Mouse (Mus musculus): ENCODE results near the gene Asphd2. TPM values are rescaled to one million over a fixed set of nuclear protein-coding genes. Genes with fewer than 3 reads are reported as not detected.

Gene Asphd2
- total and polyA plus RNA-seq, 3 experiments: 0.50 to 0.89 (median 0.88) TPM

- H3K4me1 ChIP-seq (ENCODE audit: control insufficient read depth, insufficient read depth, low read length): peaks cover 3% of the 10 kb centered on the region
- TF ChIP-seq POLR2A (IDR thresholded peaks at IDR 0.05; ENCODE audit: insufficient read depth, low read depth, low read length) (no peak), EP300 (IDR thresholded peaks at IDR 0.05; ENCODE audit: insufficient read depth, low read depth, low read length) (no peak), CTCF (IDR thresholded peaks at IDR 0.05) (no peak)
- H3K79me2 ChIP-seq (replicated peaks; ENCODE audit: control insufficient read depth, insufficient read depth, low read length): no peaks in the 10 kb centered on the region
- 83% methylated on average over 6 of the region's 6 CpGs for WGBS
- H3K36me3 ChIP-seq (ENCODE audit: control insufficient read depth, insufficient read depth, low read length): no peaks in the 10 kb centered on the region
- no peak overlapping the region for H3K27ac ChIP-seq
- no peak overlapping the region for H3K9ac ChIP-seq (ENCODE audit: low read depth, low read length)
- intact Hi-C loops (cut with DNase I): loop anchor here (5.0 kb wide), 1 partner anchor 83 kb away; no protein-coding TSS in a partner anchor
- no peak overlapping the region for H3K4me3 ChIP-seq
- no peaks in the 10 kb centered on the region for H3K27me3 ChIP-seq (ENCODE audit: control insufficient read depth, insufficient read depth, low read length)
- no peak for DNase-seq
These were observed 50.3 kb downstream of the Asphd2 start for GRCm38 (mm10) chr5:112344092-112344960.

DNA sequence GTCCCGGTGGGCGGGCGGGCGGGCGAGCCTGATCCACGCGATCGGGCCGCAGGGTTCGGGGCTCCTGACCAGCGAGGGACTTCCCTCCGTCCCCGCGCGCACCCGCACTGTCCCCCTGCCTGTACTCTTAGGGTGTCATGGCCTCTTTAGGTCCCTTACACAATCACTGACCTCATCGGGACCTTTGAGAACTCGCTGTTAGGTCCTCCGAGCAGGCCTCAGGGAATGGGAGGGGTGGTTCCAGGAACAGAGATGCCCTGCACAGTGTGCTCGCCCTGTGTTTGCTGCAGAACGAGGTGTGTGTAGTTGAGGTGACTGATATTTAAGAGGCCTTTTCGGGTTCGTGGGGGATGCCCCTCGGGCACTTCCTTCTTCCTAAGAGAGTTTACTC, 51.5 kb downstream of the Asphd2 start:
- intact Hi-C loops (cut with DNase I): loop anchor here (1.0 to 5.0 kb wide), 2 partner anchors 17 to 84 kb away; partner anchors contain the start of gene Tfip11
- TF ChIP-seq EP300 (IDR thresholded peaks at IDR 0.05; ENCODE audit: insufficient read depth, low read depth, low read length) (no peak), POLR2A (IDR thresholded peaks at IDR 0.05; ENCODE audit: insufficient read depth, low read depth, low read length) (no peak), CTCF (IDR thresholded peaks at IDR 0.05) (no peak)
- H3K27me3 ChIP-seq (ENCODE audit: control insufficient read depth, insufficient read depth, low read length): no peaks in the 10 kb centered on the region
- H3K9ac ChIP-seq (ENCODE audit: low read depth, low read length): peak overlapping the region; percentile 91
- WGBS: under 1% methylated on average over 24 of the region's 24 CpGs
- H3K4me3 ChIP-seq: peak overlapping the region; percentile 94
- no peak for DNase-seq
- no peaks in the 10 kb centered on the region for H3K36me3 ChIP-seq (ENCODE audit: control insufficient read depth, insufficient read depth, low read length)
- H3K27ac ChIP-seq: peak overlapping the region; percentile 80
- H3K79me2 ChIP-seq (replicated peaks; ENCODE audit: control insufficient read depth, insufficient read depth, low read length): no peaks in the 10 kb centered on the region
- H3K4me1 ChIP-seq (ENCODE audit: control insufficient read depth, insufficient read depth, low read length): peaks cover 3% of the 10 kb centered on the region

- peaks cover 3% of the 10 kb centered on the region for H3K4me1 ChIP-seq (ENCODE audit: control insufficient read depth, insufficient read depth, low read length)
- intact Hi-C loops (cut with DNase I): loop anchor here (1.0 to 5.0 kb wide), 2 partner anchors 16 to 85 kb away; partner anchors contain the start of gene Tfip11
- peak within 1 kb of the TSS; percentile 94 for H3K4me3 ChIP-seq
- H3K27me3 ChIP-seq (ENCODE audit: control insufficient read depth, insufficient read depth, low read length): no peaks in the 10 kb centered on the region
- H3K9ac ChIP-seq (ENCODE audit: low read depth, low read length): peak within 1 kb of the TSS; percentile 91
- peak within 1 kb of the TSS; percentile 80 for H3K27ac ChIP-seq
- no peaks in the 10 kb centered on the region for H3K79me2 ChIP-seq (replicated peaks; ENCODE audit: control insufficient read depth, insufficient read depth, low read length)
- peak; percentile 89 to 94 for DNase-seq
- H3K36me3 ChIP-seq (ENCODE audit: control insufficient read depth, insufficient read depth, low read length): no peaks in the 10 kb centered on the region
- WGBS: 3% methylated on average over 55 of the region's 64 CpGs
- TF ChIP-seq POLR2A (IDR thresholded peaks at IDR 0.05; ENCODE audit: insufficient read depth, low read depth, low read length) (peak; percentile 53; the same call in 1 of the 2 replicates), CTCF (IDR thresholded peaks at IDR 0.05) (peak; percentile 33), EP300 (IDR thresholded peaks at IDR 0.05; ENCODE audit: insufficient read depth, low read depth, low read length) (no peak)
These were observed 52.0 kb downstream of the Asphd2 start, which contains the start of the genes Srrd and Hps4 for GRCm38 (mm10) chr5:112342463-112343204. TSS of gene Srrd (minus strand) at chr5:112343040. TSS of gene Hps4 (plus strand) at chr5:112343083.

DNA sequence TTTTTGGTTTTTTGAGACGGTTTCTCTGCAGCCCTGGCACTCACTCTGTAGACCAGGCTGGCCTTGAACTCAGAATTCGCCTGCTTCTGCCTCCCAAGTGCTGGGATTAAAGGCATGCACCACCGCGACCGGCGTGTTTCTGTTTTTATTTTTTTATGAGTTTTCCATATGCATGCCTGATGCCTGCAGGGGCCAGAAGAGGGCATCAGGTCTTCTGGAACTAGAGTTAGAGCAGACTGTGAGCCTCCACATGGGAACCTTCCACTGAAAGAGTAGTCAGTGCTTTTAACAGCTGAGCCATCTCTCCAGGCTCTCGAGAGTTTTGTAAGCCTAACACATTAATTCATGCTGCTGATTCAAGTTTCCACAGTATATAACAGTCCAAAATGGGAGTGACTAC, 55.5 kb downstream of the Asphd2 start:
- H3K4me1 ChIP-seq (ENCODE audit: control insufficient read depth, insufficient read depth, low read length): peaks cover 1% of the 10 kb centered on the region
- 41% methylated on average over 7 of the region's 7 CpGs for WGBS
- H3K79me2 ChIP-seq (replicated peaks; ENCODE audit: control insufficient read depth, insufficient read depth, low read length): no peaks in the 10 kb centered on the region
- DNase-seq: no peak
- TF ChIP-seq CTCF (IDR thresholded peaks at IDR 0.05) (peak; percentile 26), POLR2A (IDR thresholded peaks at IDR 0.05; ENCODE audit: insufficient read depth, low read depth, low read length) (no peak)
- no peak overlapping the region for H3K9ac ChIP-seq (ENCODE audit: low read depth, low read length)
- no peak overlapping the region for H3K4me3 ChIP-seq
- H3K36me3 ChIP-seq (ENCODE audit: control insufficient read depth, insufficient read depth, low read length): no peaks in the 10 kb centered on the region
- H3K27me3 ChIP-seq (ENCODE audit: control insufficient read depth, insufficient read depth, low read length): no peaks in the 10 kb centered on the region
- intact Hi-C loops (cut with DNase I): no loop called here
- H3K27ac ChIP-seq: no peak overlapping the region

GRCm38 (mm10) chr5:112337004-112337403, 57.7 kb downstream of the Asphd2 start:
- no peaks in the 10 kb centered on the region for H3K36me3 ChIP-seq (ENCODE audit: control insufficient read depth, insufficient read depth, low read length)
- no peaks in the 10 kb centered on the region for H3K27me3 ChIP-seq (ENCODE audit: control insufficient read depth, insufficient read depth, low read length)
- DNase-seq: no peak
- H3K27ac ChIP-seq: no peak overlapping the region
- TF ChIP-seq CTCF (IDR thresholded peaks at IDR 0.05) (no peak), POLR2A (IDR thresholded peaks at IDR 0.05; ENCODE audit: insufficient read depth, low read depth, low read length) (no peak), EP300 (IDR thresholded peaks at IDR 0.05; ENCODE audit: insufficient read depth, low read depth, low read length) (no peak)
- no peaks in the 10 kb centered on the region for H3K79me2 ChIP-seq (replicated peaks; ENCODE audit: control insufficient read depth, insufficient read depth, low read length)
- no peak overlapping the region for H3K9ac ChIP-seq (ENCODE audit: low read depth, low read length)
- 90% methylated on average over 22 of the region's 22 CpGs for WGBS
- no peak overlapping the region for H3K4me3 ChIP-seq
- H3K4me1 ChIP-seq (ENCODE audit: control insufficient read depth, insufficient read depth, low read length): no peaks in the 10 kb centered on the region
- intact Hi-C loops (cut with DNase I): no loop called here

Data from heart, adult 2 months (tissue).